Mouse (Mus musculus): ENCODE data around the gene Ercc8.

GRCm38 (mm10) chr13:108157732-108158464 is 633 bp upstream of the Ercc8 start:
- TF ChIP-seq CTCF (IDR thresholded peaks at IDR 0.05; ENCODE audit: low read depth, low read length) (no peak), POLR2A (IDR thresholded peaks at IDR 0.05; ENCODE audit: borderline replicate concordance, low read depth, low read length) (no peak)
